Mouse (Mus musculus) MEL (cell line): ENCODE data around the gene Slc4a10. TPM values are rescaled to one million over a fixed set of nuclear protein-coding genes. Genes with fewer than 3 reads are reported as not detected.

Source experiments
- DNase-seq: peaks from one replicate; pipeline ENCODE4 v3.0.0; 2011; ENCODE audit warnings: low read depth, low spot score
- H3K27ac ChIP-seq: 2 replicates; pipeline ENCODE4 v1.5.1; 2012; ENCODE audit warnings: low read depth, mild to moderate bottlenecking, control low read depth, low read length, moderate library complexity; ENCODE audit not compliant: control insufficient read depth
- H3K27me3 ChIP-seq, 2 experiments: fragments of 150-350 bp in 1 of 2; sonication (generic) in 1 of 2; 2 replicates each; pipeline ENCODE4 v1.6.1; 2012; ENCODE audit warnings: low read length in 2 of 2, mild to moderate bottlenecking in 2 of 2, improper control_type of control experiment in 1 of 2, moderate library complexity in 1 of 2; ENCODE audit not compliant: insufficient read depth in 2 of 2, control insufficient read depth in 1 of 2
- H3K36me3 ChIP-seq, 2 experiments: 2 replicates each; pipeline ENCODE4 v1.6.1; 2012 to 2014; ENCODE audit warnings: low read length in 2 of 2, improper control_type of control experiment in 1 of 2, inconsistent platforms in 1 of 2, mild to moderate bottlenecking in 1 of 2; ENCODE audit not compliant: insufficient read depth in 2 of 2, control insufficient read depth in 1 of 2
- H3K4me1 ChIP-seq, 2 experiments: fragments of 150-350 bp in 1 of 2; sonication (generic) in 1 of 2; 2 replicates each; pipeline ENCODE4 v1.6.1; 2012; ENCODE audit warnings: low read length in 2 of 2, improper control_type of control experiment in 1 of 2, mild to moderate bottlenecking in 1 of 2; ENCODE audit not compliant: insufficient read depth in 2 of 2, control insufficient read depth in 1 of 2
- H3K4me3 ChIP-seq, 2 experiments: fragments of 150-350 bp in 1 of 2; sonication (generic) in 1 of 2; 2 replicates each; pipeline ENCODE4 v1.5.1; 2012; ENCODE audit warnings: low read depth in 2 of 2, low read length in 2 of 2, mild to moderate bottlenecking in 2 of 2, moderate library complexity in 2 of 2, control low read depth in 1 of 2, improper control_type of control experiment in 1 of 2; ENCODE audit not compliant: control insufficient read depth in 1 of 2, insufficient read depth in 1 of 2
- H3K79me2 ChIP-seq: 2 replicates; pipeline ENCODE4 v1.6.1; 2012; ENCODE audit warnings: mild to moderate bottlenecking, low read length, moderate library complexity; ENCODE audit not compliant: control insufficient read depth, poor library complexity, insufficient read depth
- H3K9ac ChIP-seq: 2 replicates; pipeline ENCODE4 v1.6.1; 2012; ENCODE audit warnings: low read depth, mild to moderate bottlenecking, control low read depth, low read length, moderate library complexity; ENCODE audit not compliant: control insufficient read depth, poor library complexity, severe bottlenecking
- H3K9me3 ChIP-seq: fragments of 150-350 bp; sonication (generic); replicated peaks from 2 replicates; pipeline ENCODE4 v1.6.1; 2012; ENCODE audit warnings: mild to moderate bottlenecking, low read length, improper control_type of control experiment, moderate library complexity; ENCODE audit not compliant: insufficient read depth
- BHLHE40 ChIP-seq: IDR thresholded peaks from 2 replicates; pipeline ENCODE4 v1.6.1; 2012; ENCODE audit warnings: low read depth, mild to moderate bottlenecking, inconsistent platforms, low read length, improper control_type of control experiment, borderline replicate concordance
- CHD1 ChIP-seq: IDR thresholded peaks from 2 replicates; pipeline ENCODE4 v1.6.1; 2012; ENCODE audit warnings: low read depth, mild to moderate bottlenecking, inconsistent platforms, low read length, improper control_type of control experiment
- CHD2 ChIP-seq: IDR thresholded peaks from 2 replicates; pipeline ENCODE4 v1.6.1; 2011; ENCODE audit warnings: low read length, improper control_type of control experiment
- CTCF ChIP-seq, 3 experiments: IDR thresholded peaks in 2 of 3; conservative IDR thresholded peaks in 1 of 3; 2 replicates each; pipeline ENCODE4 v1.5.1; 2011 to 2012; ENCODE audit warnings: low read length in 3 of 3, low read depth in 2 of 3, mild to moderate bottlenecking in 2 of 3, improper control_type of control experiment in 1 of 3, inconsistent platforms in 1 of 3, mixed read lengths in 1 of 3, moderate library complexity in 1 of 3; ENCODE audit not compliant: control insufficient read depth in 1 of 3, insufficient read depth in 1 of 3, poor library complexity in 1 of 3, severe bottlenecking in 1 of 3
- E2F4 ChIP-seq: IDR thresholded peaks from 2 replicates; pipeline ENCODE4 v1.6.1; 2011; ENCODE audit warnings: low read depth, low read length, improper control_type of control experiment, borderline replicate concordance
- ELF1 ChIP-seq: IDR thresholded peaks from 2 replicates; pipeline ENCODE4 v1.6.1; 2014; ENCODE audit warnings: low read depth, mild to moderate bottlenecking, inconsistent platforms, low read length, improper control_type of control experiment, moderate library complexity
- ETS1 ChIP-seq: IDR thresholded peaks from 2 replicates; pipeline ENCODE4 v1.6.1; 2012; ENCODE audit warnings: low read depth, mild to moderate bottlenecking, inconsistent platforms, low read length, improper control_type of control experiment, moderate library complexity
- GABPA ChIP-seq: IDR thresholded peaks from 2 replicates; pipeline ENCODE4 v1.6.1; 2012; ENCODE audit warnings: low read depth, mild to moderate bottlenecking, inconsistent platforms, low read length, improper control_type of control experiment, moderate library complexity
- GATA1 ChIP-seq: IDR thresholded peaks from 2 replicates; pipeline ENCODE4 v1.6.1; 2011; ENCODE audit warnings: low read depth, low read length, improper control_type of control experiment
- HCFC1 ChIP-seq: IDR thresholded peaks from 2 replicates; pipeline ENCODE4 v1.6.1; 2012; ENCODE audit warnings: low read depth, mild to moderate bottlenecking, inconsistent platforms, low read length, improper control_type of control experiment, moderate library complexity
- JUND ChIP-seq: IDR thresholded peaks from 2 replicates; pipeline ENCODE4 v1.6.1; 2011; ENCODE audit warnings: low read depth, mild to moderate bottlenecking, improper control_type of control experiment, low read length
- KAT2A ChIP-seq: conservative IDR thresholded peaks from 2 replicates; pipeline ENCODE4 v1.6.1; 2012; ENCODE audit warnings: low read depth, low read length, improper control_type of control experiment, inconsistent platforms
- MAFK ChIP-seq: IDR thresholded peaks from 2 replicates; pipeline ENCODE4 v1.6.1; 2011; ENCODE audit warnings: low read depth, mild to moderate bottlenecking, low read length, improper control_type of control experiment, borderline replicate concordance
- MAX ChIP-seq: IDR thresholded peaks from 2 replicates; pipeline ENCODE4 v1.6.1; 2011; ENCODE audit warnings: low read length, improper control_type of control experiment
- MAZ ChIP-seq: IDR thresholded peaks from 2 replicates; pipeline ENCODE4 v1.6.1; 2012; ENCODE audit warnings: low read depth, mild to moderate bottlenecking, inconsistent platforms, low read length, improper control_type of control experiment
- MEF2A ChIP-seq: IDR thresholded peaks from 2 replicates; pipeline ENCODE4 v1.6.1; 2014; ENCODE audit warnings: low read depth, mild to moderate bottlenecking, inconsistent platforms, low read length, improper control_type of control experiment; ENCODE audit not compliant: poor library complexity, insufficient replicate concordance, severe bottlenecking; ENCODE audit errors: extremely low read depth
- NRF1 ChIP-seq: IDR thresholded peaks from 2 replicates; pipeline ENCODE4 v1.6.1; 2014; ENCODE audit warnings: low read depth, mild to moderate bottlenecking, inconsistent platforms, low read length, improper control_type of control experiment, moderate library complexity; ENCODE audit not compliant: poor library complexity, insufficient read depth, severe bottlenecking
- POLR2A ChIP-seq, 2 experiments: IDR thresholded peaks; 2 replicates each; pipeline ENCODE4 v1.6.1; 2011 to 2012; ENCODE audit warnings: low read length in 2 of 2, mild to moderate bottlenecking in 2 of 2, control low read depth in 1 of 2, improper control_type of control experiment in 1 of 2, low read depth in 1 of 2, moderate library complexity in 1 of 2; ENCODE audit not compliant: control insufficient read depth in 1 of 2, insufficient read depth in 1 of 2, poor library complexity in 1 of 2
- POLR2AphosphoS2 ChIP-seq: IDR thresholded peaks from 2 replicates; pipeline ENCODE4 v1.6.1; 2011; ENCODE audit warnings: low read length, improper control_type of control experiment
- POLR2AphosphoS5 ChIP-seq: IDR thresholded peaks from 2 replicates; pipeline ENCODE4 v1.6.1; 2012; ENCODE audit warnings: low read depth, borderline replicate concordance, mild to moderate bottlenecking, inconsistent platforms, low read length, moderate library complexity, mixed read lengths
- RAD21 ChIP-seq: IDR thresholded peaks from 2 replicates; pipeline ENCODE4 v1.6.1; 2011; ENCODE audit warnings: mild to moderate bottlenecking, low read depth, low read length, improper control_type of control experiment
- RCOR1 ChIP-seq: IDR thresholded peaks from 2 replicates; pipeline ENCODE4 v1.6.1; 2012; ENCODE audit warnings: low read depth, mild to moderate bottlenecking, inconsistent platforms, low read length, improper control_type of control experiment
- SIN3A ChIP-seq: IDR thresholded peaks from 2 replicates; pipeline ENCODE4 v1.6.1; 2012; ENCODE audit warnings: low read length, improper control_type of control experiment, inconsistent platforms
- SMC3 ChIP-seq: IDR thresholded peaks from 2 replicates; pipeline ENCODE4 v1.6.1; 2011; ENCODE audit warnings: low read depth, low read length, improper control_type of control experiment
- TAL1 ChIP-seq: IDR thresholded peaks from 2 replicates; pipeline ENCODE4 v1.6.1; 2012; ENCODE audit warnings: mild to moderate bottlenecking, inconsistent platforms, low read length, moderate library complexity, mixed read lengths
- TBP ChIP-seq: IDR thresholded peaks from 2 replicates; pipeline ENCODE4 v1.8.0; 2011; ENCODE audit warnings: low read depth, low read length, improper control_type of control experiment
- TCF12 ChIP-seq: IDR thresholded peaks from 2 replicates; pipeline ENCODE4 v1.6.1; 2014; ENCODE audit warnings: low read depth, mild to moderate bottlenecking, inconsistent platforms, low read length, improper control_type of control experiment, moderate library complexity
- UBTF ChIP-seq: IDR thresholded peaks from 2 replicates; pipeline ENCODE4 v1.6.1; 2012; ENCODE audit warnings: low read depth, mild to moderate bottlenecking, inconsistent platforms, low read length, improper control_type of control experiment, moderate library complexity, borderline replicate concordance; ENCODE audit not compliant: insufficient read depth
- USF1 ChIP-seq: IDR thresholded peaks from 2 replicates; pipeline ENCODE4 v1.6.1; 2014; ENCODE audit warnings: low read depth, mild to moderate bottlenecking, inconsistent platforms, low read length, improper control_type of control experiment, moderate library complexity
- USF2 ChIP-seq, 2 experiments: IDR thresholded peaks; 2 replicates each; pipeline ENCODE4 v1.6.1; 2011 to 2012; ENCODE audit warnings: improper control_type of control experiment in 2 of 2, low read length in 2 of 2, borderline replicate concordance in 1 of 2, inconsistent platforms in 1 of 2, low read depth in 1 of 2, mild to moderate bottlenecking in 1 of 2; ENCODE audit not compliant: insufficient read depth in 1 of 2
- ZC3H11A ChIP-seq: IDR thresholded peaks from 2 replicates; pipeline ENCODE4 v1.6.1; 2012; ENCODE audit warnings: low read depth, mild to moderate bottlenecking, inconsistent platforms, low read length, improper control_type of control experiment
- ZKSCAN1 ChIP-seq: IDR thresholded peaks from 2 replicates; pipeline ENCODE4 v1.6.1; 2012; ENCODE audit warnings: low read depth, mild to moderate bottlenecking, inconsistent platforms, low read length, improper control_type of control experiment, moderate library complexity
- ZNF384 ChIP-seq: IDR thresholded peaks from 2 replicates; pipeline ENCODE4 v1.6.1; 2012; ENCODE audit warnings: low read depth, mild to moderate bottlenecking, inconsistent platforms, low read length, improper control_type of control experiment
- polyA plus RNA-seq, 2 experiments: library from polyadenylated mRNA; stranded (reverse) in 1 of 2; unstranded in 1 of 2; fragments of >175 nt in 1 of 2; fragments of >200 nt in 1 of 2; gene quantifications; 2 replicates each; pipeline versions ENCODE4 v1.2.1 to v1.2.4; 2012; ENCODE audit warnings: low replicate concordance in 2 of 2, low read depth in 1 of 2; ENCODE audit not compliant: insufficient read length in 2 of 2, insufficient read depth in 1 of 2, missing spikeins in 1 of 2
- total RNA-seq: library from RNA; depleted of rRNA; stranded (reverse); fragments of 300-350 nt; gene quantifications from 2 replicates; pipeline ENCODE4 v1.2.3, GENCODE M21; 2012

Slc4a10 gene
- total and polyA plus RNA-seq, 3 experiments = 0.08 TPM; not detected in 2

- no peak for TF ChIP-seq GABPA
These were observed 238.8 kb downstream of the Slc4a10 start (continued) for GRCm38 (mm10) chr2:62285026-62285425.

GRCm38 (mm10) chr2:62285847-62286246 is 239.6 kb downstream of the Slc4a10 start:
- Histone ChIP-seq H3K4me1 (peaks cover 5 to 6% of the 10 kb centered on the region in 2 experiments; a peak in 3 of 4 replicates), H3K27me3 (no peaks in the 10 kb centered on the region), H3K4me3 (no peak overlapping the region; a peak in 1 of 4 replicates), H3K27ac (no peak overlapping the region), H3K36me3 (peaks cover 0 to 12% of the 10 kb centered on the region in 2 experiments; a peak in 2 of 4 replicates), H3K9me3 (no peaks in the 10 kb centered on the region), H3K79me2 (no peaks in the 10 kb centered on the region), H3K9ac (peak overlapping the region; percentile 22; the same call in 1 of the 2 replicates)
- peak; percentile 59 for DNase-seq
- no peak for TF ChIP-seq ZKSCAN1
- TF ChIP-seq TCF12 = no peak
- no peak for TF ChIP-seq MAFK
- no peak for TF ChIP-seq MAZ
- peak; percentile 88 for TF ChIP-seq RAD21
- TF ChIP-seq JUND = no peak
- TF ChIP-seq SIN3A = peak; percentile 15; the same call in 1 of the 2 replicates
- TF ChIP-seq SMC3 = peak; percentile 49
- no peak for TF ChIP-seq GATA1
- peak in 1 of 3 experiments; percentile 58; a peak in 3 of 6 replicates for TF ChIP-seq CTCF (IDR thresholded peaks at IDR 0.05 in 2 of 3, conservative IDR thresholded peaks at IDR 0.05 in 1 of 3; ENCODE audit: control insufficient read depth in 1 of 3, insufficient read depth in 1 of 3, low read depth in 2 of 3, low read length in 3 of 3, poor library complexity in 1 of 3, severe bottlenecking in 1 of 3)
- no peak for TF ChIP-seq USF2 (IDR thresholded peaks at IDR 0.05; ENCODE audit: borderline replicate concordance in 1 of 2, insufficient read depth in 1 of 2, low read depth in 1 of 2, low read length in 2 of 2)
- no peak for TF ChIP-seq NRF1
- TF ChIP-seq TBP = 0 out of 2 replicates have a peak, but pooled peaks have one; percentile 19
- TF ChIP-seq POLR2A (IDR thresholded peaks at IDR 0.05; ENCODE audit: control insufficient read depth in 1 of 2, insufficient read depth in 1 of 2, low read depth in 1 of 2, low read length in 2 of 2, poor library complexity in 1 of 2) = no peak
- no peak for TF ChIP-seq CHD1
- no peak for TF ChIP-seq ELF1
- TF ChIP-seq BHLHE40 = no peak
- no peak for TF ChIP-seq RCOR1
- TF ChIP-seq ZNF384 = peak; percentile 94
- TF ChIP-seq USF1 = no peak
- no peak for TF ChIP-seq ETS1
- TF ChIP-seq TAL1 = no peak
- TF ChIP-seq GABPA = no peak
- TF ChIP-seq CHD2 = no peak
- no peak for TF ChIP-seq MEF2A
- no peak for TF ChIP-seq MAX
- no peak for TF ChIP-seq UBTF
- TF ChIP-seq HCFC1 = no peak
- no peak for TF ChIP-seq POLR2AphosphoS5
- no peak for TF ChIP-seq E2F4
- peak; percentile 65 for TF ChIP-seq ZC3H11A
- no peak for TF ChIP-seq KAT2A
- TF ChIP-seq POLR2AphosphoS2 = no peak
